Mouse (Mus musculus): ENCODE results near the gene Myo1g. TPM values are rescaled to one million over a fixed set of nuclear protein-coding genes. Genes with fewer than 3 reads are reported as not detected.

The Myo1g gene
- polyA plus RNA-seq, 1 experiment from 2014 or later = 4.1 TPM

GRCm38 (mm10) chr11:6481669-6482185 lies 39.0 kb downstream of the Myo1g start:
- Histone ChIP-seq H3K27ac (no peak overlapping the region), H3K9ac (no peak overlapping the region), H3K36me3 (no peaks in the 10 kb centered on the region), H3K4me3 (no peak overlapping the region), H3K4me1 (0 out of 2 replicates have a peak, but pooled peaks cover 4% of the 10 kb centered on the region), H3K4me2 (no peak overlapping the region), H3K27me3 (no peaks in the 10 kb centered on the region), H3K9me3 (no peaks in the 10 kb centered on the region)
- WGBS = 44% methylated on average over 6 of the region's 6 CpGs
- ATAC-seq (ENCODE audit: borderline replicate concordance, extremely low read depth, low FRiP score, low TSS enrichment) = peak; percentile 58; the same call in 1 of the 2 replicates

DNA sequence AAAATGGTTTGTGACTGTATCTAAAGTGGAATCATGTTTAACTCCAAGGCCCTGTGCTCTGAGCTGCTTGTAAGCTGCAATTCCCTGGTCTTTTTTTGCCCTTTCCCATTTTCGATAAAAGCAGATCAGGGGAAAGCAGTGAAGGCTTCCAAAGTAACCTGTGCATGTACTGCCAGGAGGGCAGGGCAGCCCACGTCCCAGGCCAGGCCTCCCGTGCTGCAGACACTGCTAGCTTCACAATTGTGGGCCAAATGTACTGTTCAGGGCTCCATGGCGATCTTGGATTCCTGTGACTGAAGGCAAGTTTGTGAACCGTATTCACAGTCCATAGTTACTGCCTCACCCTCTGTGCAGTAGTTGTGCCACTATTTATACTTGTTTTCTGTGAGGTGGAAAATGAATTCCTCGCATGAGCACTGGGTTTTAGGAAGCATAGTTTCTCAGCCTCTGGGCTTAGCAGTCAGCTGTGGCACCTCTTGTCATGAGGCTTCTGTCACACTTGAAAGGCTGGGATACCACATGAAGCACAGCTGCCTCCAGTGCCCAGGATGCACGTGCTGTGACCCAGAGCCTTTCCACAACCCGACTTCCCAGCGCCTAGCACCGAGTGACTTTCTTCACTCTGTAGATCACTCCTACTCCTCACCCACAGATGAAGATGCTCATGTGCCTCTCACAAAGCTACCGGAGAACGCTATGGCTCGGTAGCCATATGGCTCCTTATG lies 39.9 kb downstream of the Myo1g start:
- H3K4me3 ChIP-seq = no peak overlapping the region
- WGBS = 74% methylated on average over 13 of the region's 13 CpGs
- 0 out of 2 replicates have a peak, but pooled peaks cover 4% of the 10 kb centered on the region for H3K4me1 ChIP-seq
- H3K4me2 ChIP-seq = no peak overlapping the region
- no peak overlapping the region for H3K27ac ChIP-seq
- H3K27me3 ChIP-seq = no peaks in the 10 kb centered on the region
- no peaks in the 10 kb centered on the region for H3K9me3 ChIP-seq
- no peak overlapping the region for H3K9ac ChIP-seq
- no peak for ATAC-seq (ENCODE audit: borderline replicate concordance, extremely low read depth, low FRiP score, low TSS enrichment)
- H3K36me3 ChIP-seq = no peaks in the 10 kb centered on the region

DNA sequence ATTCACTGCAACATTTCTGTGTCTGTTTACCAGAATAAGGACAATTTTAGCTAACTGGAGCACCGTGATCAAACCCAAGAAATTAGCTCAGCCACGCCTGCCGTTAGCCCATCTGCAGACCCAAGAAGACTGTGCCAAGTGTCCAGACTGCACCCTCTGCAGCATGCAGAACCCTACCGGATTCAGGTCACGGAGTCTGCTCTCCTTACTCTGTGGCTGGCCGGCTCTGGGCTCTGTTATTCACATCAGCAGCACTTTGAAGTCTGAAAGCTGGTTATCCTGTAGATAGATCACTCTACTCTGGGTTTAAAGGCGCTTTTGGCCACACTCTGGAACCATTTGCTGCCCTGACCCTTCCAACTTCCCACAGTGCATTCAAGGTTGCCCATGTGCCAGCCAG lies 40.6 kb downstream of the Myo1g start:
- no peaks in the 10 kb centered on the region for H3K27me3 ChIP-seq
- 58% methylated on average over 7 of the region's 7 CpGs for WGBS
- ATAC-seq (ENCODE audit: borderline replicate concordance, extremely low read depth, low FRiP score, low TSS enrichment) = no peak

DNA sequence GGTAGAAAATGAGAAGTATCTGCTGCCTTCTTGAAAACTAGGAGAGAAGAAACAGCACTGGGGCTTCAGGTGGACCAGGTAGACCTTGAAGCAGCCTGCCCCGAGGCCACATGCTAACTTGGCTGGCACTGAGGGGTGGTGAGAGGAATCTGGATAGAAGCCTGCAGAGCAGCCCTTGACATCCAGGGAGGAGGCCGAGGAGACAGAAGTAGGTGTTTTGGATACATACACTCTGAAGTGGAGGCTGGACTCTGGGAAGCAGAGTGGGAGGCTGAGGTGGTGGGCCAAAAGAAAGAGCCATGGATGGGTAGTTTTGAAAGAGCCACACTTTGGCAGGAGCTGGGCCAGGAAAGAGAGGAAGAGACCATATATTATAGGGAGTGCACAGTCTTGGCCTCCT lies 41.5 kb downstream of the Myo1g start:
- Histone ChIP-seq H3K36me3 (no peaks in the 10 kb centered on the region), H3K9me3 (no peaks in the 10 kb centered on the region), H3K4me3 (no peak overlapping the region), H3K27ac (no peak overlapping the region), H3K27me3 (no peaks in the 10 kb centered on the region), H3K4me1 (0 out of 2 replicates have a peak, but pooled peaks cover 7% of the 10 kb centered on the region), H3K9ac (no peak overlapping the region), H3K4me2 (no peak overlapping the region)
- no peak for ATAC-seq (ENCODE audit: borderline replicate concordance, extremely low read depth, low FRiP score, low TSS enrichment)
- WGBS = 65% methylated on average over 2 of the region's 2 CpGs

More for the DNA sequence above, 40.6 kb downstream of the Myo1g start:
- Histone ChIP-seq H3K36me3 (no peaks in the 10 kb centered on the region), H3K4me1 (0 out of 2 replicates have a peak, but pooled peaks cover 4% of the 10 kb centered on the region), H3K27ac (no peak overlapping the region), H3K9ac (no peak overlapping the region), H3K4me2 (no peak overlapping the region), H3K9me3 (no peaks in the 10 kb centered on the region), H3K4me3 (no peak overlapping the region)

DNA sequence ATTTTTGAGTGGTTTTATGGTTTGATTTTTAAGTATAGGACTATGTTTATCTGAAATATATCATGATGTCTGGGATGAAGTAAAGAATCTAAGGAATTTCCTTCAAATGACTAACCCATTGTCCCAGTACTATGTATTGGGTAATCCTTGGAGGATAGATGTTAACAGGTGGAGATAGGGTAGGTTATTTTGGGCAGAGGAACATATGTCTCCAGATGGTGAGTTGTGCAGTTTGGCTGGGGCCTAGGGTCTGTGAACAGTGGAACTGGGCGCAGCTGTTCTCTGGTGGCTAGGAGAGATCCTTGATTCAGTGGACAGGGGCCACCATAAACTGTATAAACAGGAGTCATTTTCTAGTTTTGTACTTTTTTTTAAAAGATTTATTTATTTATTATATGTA lies 43.4 kb downstream of the Myo1g start:
- 92% methylated on average over 1 of the region's 1 CpGs for WGBS
- no peak for ATAC-seq (ENCODE audit: borderline replicate concordance, extremely low read depth, low FRiP score, low TSS enrichment)
- no peak overlapping the region for H3K9ac ChIP-seq
- no peak overlapping the region for H3K4me2 ChIP-seq
- no peak overlapping the region for H3K27ac ChIP-seq
- H3K9me3 ChIP-seq = no peaks in the 10 kb centered on the region
- H3K27me3 ChIP-seq = no peaks in the 10 kb centered on the region
- no peak overlapping the region for H3K4me3 ChIP-seq
- no peaks in the 10 kb centered on the region for H3K36me3 ChIP-seq
- peaks cover 16% of the 10 kb centered on the region for H3K4me1 ChIP-seq

GRCm38 (mm10) chr11:6476876-6477275 lies 43.9 kb downstream of the Myo1g start:
- H3K27me3 ChIP-seq = no peaks in the 10 kb centered on the region
- no peak overlapping the region for H3K27ac ChIP-seq
- no peak overlapping the region for H3K4me2 ChIP-seq
- WGBS = 69% methylated on average over 6 of the region's 6 CpGs
- H3K4me3 ChIP-seq = no peak overlapping the region
- no peak overlapping the region for H3K9ac ChIP-seq
- H3K9me3 ChIP-seq = no peaks in the 10 kb centered on the region
- H3K36me3 ChIP-seq = no peaks in the 10 kb centered on the region
- ATAC-seq (ENCODE audit: borderline replicate concordance, extremely low read depth, low FRiP score, low TSS enrichment) = no peak
- H3K4me1 ChIP-seq = peaks cover 18% of the 10 kb centered on the region

DNA sequence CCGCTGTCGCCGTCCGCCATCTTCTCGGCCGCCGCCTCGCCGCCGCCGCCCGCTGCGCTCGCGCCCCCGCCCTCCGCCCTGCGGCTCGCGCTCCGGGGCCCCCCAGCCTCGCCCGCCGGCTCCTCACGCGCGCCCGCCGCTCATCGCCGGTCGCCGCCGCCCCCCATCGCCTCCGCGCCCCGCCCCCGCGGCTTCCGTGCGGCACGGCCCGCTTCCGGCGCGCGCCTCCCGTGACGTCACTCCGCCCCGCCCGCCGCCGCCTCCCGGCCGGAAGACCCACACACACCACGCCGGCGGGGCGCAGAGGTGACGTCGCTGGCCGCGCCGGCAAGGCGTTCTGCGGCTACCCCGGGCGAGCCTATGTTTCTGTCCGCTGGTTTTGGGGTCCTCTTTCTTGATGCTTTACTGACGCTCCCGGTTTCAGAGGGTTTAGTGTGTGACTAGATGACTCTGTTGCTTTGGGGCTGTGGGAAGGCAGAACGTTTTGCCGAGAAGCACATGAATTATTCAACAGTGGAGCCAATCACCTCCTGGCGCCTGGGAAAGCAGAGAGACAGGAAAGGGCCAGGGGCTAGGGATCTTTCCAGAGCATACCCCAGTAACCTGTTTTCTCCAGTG lies 44.8 kb downstream of the Myo1g start, which contains the start of gene Purb:
Purb (minus strand) TSS at position 51 of the 618 bp plus-strand sequence.
- H3K4me3 ChIP-seq = peak within 1 kb of the TSS; percentile 89
- 0 out of 2 replicates have a peak, but pooled peaks cover 3% of the 10 kb centered on the region for H3K36me3 ChIP-seq
- peak; percentile 95 for ATAC-seq (ENCODE audit: borderline replicate concordance, extremely low read depth, low FRiP score, low TSS enrichment)
- H3K9ac ChIP-seq = peak within 1 kb of the TSS; percentile 97
- peaks cover 26% of the 10 kb centered on the region for H3K4me1 ChIP-seq
- no peaks in the 10 kb centered on the region for H3K9me3 ChIP-seq
- no peaks in the 10 kb centered on the region for H3K27me3 ChIP-seq
- whole genome bisulfite sequencing = under 1% methylated on average over 62 of the region's 76 CpGs
- H3K4me2 ChIP-seq = peak within 1 kb of the TSS; percentile 74
- peak within 1 kb of the TSS; percentile 96 for H3K27ac ChIP-seq

- peaks cover 35% of the 10 kb centered on the region for H3K4me1 ChIP-seq
- peaks cover 4% of the 10 kb centered on the region; the same call in 1 of the 2 replicates for H3K36me3 ChIP-seq
- no peaks in the 10 kb centered on the region for H3K27me3 ChIP-seq
- no peaks in the 10 kb centered on the region for H3K9me3 ChIP-seq
- peak overlapping the region; percentile 74 for H3K4me2 ChIP-seq
- H3K9ac ChIP-seq = peak overlapping the region; percentile 97
- ATAC-seq (ENCODE audit: borderline replicate concordance, extremely low read depth, low FRiP score, low TSS enrichment) = peak; percentile 43; the same call in 1 of the 2 replicates
- H3K4me3 ChIP-seq = peak overlapping the region; percentile 89
- peak overlapping the region; percentile 96 for H3K27ac ChIP-seq
- under 1% methylated on average over 108 of the region's 109 CpGs for WGBS
Measured at GRCm38 (mm10) chr11:6474874-6475731, 45.7 kb downstream of the Myo1g start.

GRCm38 (mm10) chr11:6474381-6474780 lies 46.4 kb downstream of the Myo1g start:
- peak overlapping the region; percentile 96 for H3K27ac ChIP-seq
- peaks cover 39% of the 10 kb centered on the region for H3K4me1 ChIP-seq
- no peak for ATAC-seq (ENCODE audit: borderline replicate concordance, extremely low read depth, low FRiP score, low TSS enrichment)
- peak overlapping the region; percentile 97 for H3K9ac ChIP-seq
- H3K27me3 ChIP-seq = no peaks in the 10 kb centered on the region
- H3K4me3 ChIP-seq = peak overlapping the region; percentile 89
- 21% methylated on average over 6 of the region's 6 CpGs for WGBS
- H3K36me3 ChIP-seq = peaks cover 4% of the 10 kb centered on the region; the same call in 1 of the 2 replicates
- no peaks in the 10 kb centered on the region for H3K9me3 ChIP-seq
- peak overlapping the region; percentile 74 for H3K4me2 ChIP-seq

GRCm38 (mm10) chr11:6472076-6472475 lies 48.7 kb downstream of the Myo1g start:
- Histone ChIP-seq H3K9me3 (no peaks in the 10 kb centered on the region), H3K4me1 (peaks cover 44% of the 10 kb centered on the region), H3K4me3 (peak overlapping the region; percentile 39), H3K9ac (peak overlapping the region; percentile 36), H3K27ac (peak overlapping the region; percentile 83), H3K27me3 (no peaks in the 10 kb centered on the region), H3K4me2 (peak overlapping the region; percentile 74), H3K36me3 (peaks cover 6% of the 10 kb centered on the region)
- no peak for ATAC-seq (ENCODE audit: borderline replicate concordance, extremely low read depth, low FRiP score, low TSS enrichment)

DNA sequence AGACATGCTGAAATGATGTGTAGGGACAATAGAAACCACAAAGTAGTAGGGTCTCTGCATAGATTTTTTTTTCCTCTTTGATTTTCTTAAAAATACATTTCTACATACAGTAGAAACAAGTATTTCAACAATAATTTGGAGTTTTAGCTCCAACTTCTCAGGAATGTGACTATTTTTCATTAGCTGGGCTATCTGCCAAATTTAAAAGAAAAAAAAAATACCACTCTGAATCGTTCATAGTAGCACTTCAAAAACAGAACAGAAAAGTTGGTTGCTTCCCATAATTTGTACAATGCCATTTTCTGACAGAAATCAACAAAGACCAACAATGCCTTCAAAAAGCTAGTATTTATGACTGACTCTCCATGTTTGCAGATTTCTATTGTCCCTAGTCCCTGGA lies 49.3 kb downstream of the Myo1g start:
- ATAC-seq (ENCODE audit: borderline replicate concordance, extremely low read depth, low FRiP score, low TSS enrichment) = no peak
- H3K9ac ChIP-seq = peak overlapping the region; percentile 29; the same call in 1 of the 2 replicates

More for the DNA sequence above, 49.3 kb downstream of the Myo1g start:
- Histone ChIP-seq H3K27ac (peak overlapping the region; percentile 83), H3K4me3 (peak overlapping the region; percentile 39), H3K36me3 (peaks cover 12% of the 10 kb centered on the region), H3K27me3 (no peaks in the 10 kb centered on the region), H3K9me3 (no peaks in the 10 kb centered on the region), H3K4me2 (peak overlapping the region; percentile 74), H3K4me1 (peaks cover 41% of the 10 kb centered on the region)
- 0% methylated on average over 1 of the region's 1 CpGs for WGBS
